Mouse (Mus musculus): ENCODE data around the gene Stk36.

Gene Stk36

DNA sequence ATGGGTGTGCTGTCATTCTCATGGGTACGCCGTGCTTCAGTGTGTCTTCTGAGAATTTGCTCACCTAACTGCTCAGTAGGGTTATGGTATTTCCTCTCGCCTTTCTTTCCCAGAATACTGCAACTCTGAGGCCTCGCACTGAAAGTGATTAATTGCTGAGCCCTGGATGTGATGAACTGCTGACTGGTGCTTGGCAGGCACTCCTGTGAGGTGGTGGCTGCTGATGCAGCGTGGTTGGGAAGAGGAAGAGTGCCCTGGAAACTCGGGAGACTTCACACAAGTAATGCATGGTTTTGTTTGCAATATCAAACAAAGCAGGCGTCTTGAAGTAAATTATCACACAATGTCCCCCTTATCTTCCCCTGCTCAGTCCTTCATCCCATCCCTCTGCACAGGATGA lies 71.5 kb downstream of the Stk36 start:
- no peak for DNase-seq

DNA sequence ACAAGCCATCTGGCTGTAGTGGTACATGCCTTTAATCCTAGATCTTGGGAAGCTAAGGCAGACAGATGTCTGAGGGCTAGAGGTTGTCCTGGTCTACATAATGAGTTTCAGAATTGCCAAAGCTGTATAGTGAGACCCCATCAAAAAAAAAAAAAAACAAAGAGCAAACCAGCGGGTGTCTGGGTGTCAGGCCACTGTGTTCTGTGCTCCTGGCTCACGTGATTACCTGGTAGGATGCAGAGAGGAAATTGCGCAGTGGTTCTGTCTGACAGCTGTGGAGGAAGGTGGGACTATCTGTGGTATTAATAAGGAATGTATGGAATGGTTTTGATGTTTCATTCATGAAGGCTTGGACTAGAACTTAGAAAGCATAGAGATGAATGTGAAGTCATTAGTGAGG lies 75.6 kb downstream of the Stk36 start:
- no peak for DNase-seq

DNA sequence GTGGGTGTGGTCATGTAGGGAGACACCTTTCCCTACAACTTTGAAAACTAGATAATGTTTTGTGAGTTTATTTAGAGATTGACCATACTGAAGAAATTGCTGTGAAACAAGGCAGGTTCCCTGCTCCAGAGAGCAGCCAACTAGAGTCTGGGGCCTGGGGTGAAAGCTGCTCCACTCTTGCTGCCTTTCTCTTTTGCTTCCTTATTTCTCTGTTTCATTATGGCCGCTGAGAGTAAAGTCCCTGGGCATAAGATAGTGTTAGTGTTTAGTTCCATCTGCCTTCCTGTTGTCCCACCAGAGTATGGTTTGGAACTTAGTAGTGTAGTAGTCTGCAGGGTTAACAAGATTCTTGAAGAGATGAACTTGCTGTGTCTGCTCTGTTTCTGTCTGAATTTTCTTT lies 76.6 kb downstream of the Stk36 start:
- DNase-seq, result no peak

Measured in cerebellum, adult 9-10 months (tissue).